Mouse (Mus musculus): ENCODE results near the gene Plcb3. TPM values are rescaled to one million over a fixed set of nuclear protein-coding genes. Genes with fewer than 3 reads are reported as not detected.

Gene Plcb3
- total RNA-seq, 2 experiments from 2014 or later: 9.8 to 10.4 TPM

Small RNA genes lying within 50 kb of the gene (microRNA-seq; reads per million reads assigned to microRNA genes)
- 3.4 to 3.7 reads per million in 2 experiments for gene Mir6990 (ENCODE audit: borderline replicate concordance in 2 of 2)

Other genes starting within 250 kb of the Plcb3 start
- 1 to 10 TPM; 6.7 to 7.2 TPM for gene Rps6ka4, start 135.8 kb downstream of the Plcb3 start, total RNA-seq (2021)
- under 1 TPM; 0.40 to 0.41 TPM for gene Ccdc88b, start 118.3 kb downstream of the Plcb3 start, total RNA-seq (2021)
- 10 to 100 TPM; 28.8 to 32.2 TPM for gene Trmt112, start 66.8 kb downstream of the Plcb3 start, total RNA-seq (2021)
- gene Prdx5, start 66.4 kb downstream of the Plcb3 start, total RNA-seq (2021): 100 to 1,000 TPM; 212 to 215 TPM
- gene Esrra, start 54.7 kb downstream of the Plcb3 start, total RNA-seq (2021): 10 to 100 TPM; 86.8 to 89.5 TPM
- not detected for gene Catsperz, start 51.1 kb downstream of the Plcb3 start, total RNA-seq (2021)
- not detected for gene Kcnk4, start 42.0 kb downstream of the Plcb3 start, total RNA-seq (2021)
- gene Bad, start 34.6 kb downstream of the Plcb3 start, total RNA-seq (2021): 10 to 100 TPM; 11.5 to 14.3 TPM
- gene Gpr137, start 34.0 kb downstream of the Plcb3 start, total RNA-seq (2021): 10 to 100 TPM in 1 of 2 experiments, 1 to 10 TPM in 1; 9.5 to 10.9 TPM
- 100 to 1,000 TPM; 113 to 131 TPM for gene Ppp1r14b, start 1.5 kb downstream of the Plcb3 start, total RNA-seq (2021)
- gene Fkbp2, start 4.0 kb upstream of the Plcb3 start, total RNA-seq (2021): 10 to 100 TPM in 1 of 2 experiments, 1 to 10 TPM in 1; 7.9 to 12.4 TPM
- gene Vegfb, start 11.2 kb upstream of the Plcb3 start, total RNA-seq (2021): 100 to 1,000 TPM; 143 to 156 TPM
- 10 to 100 TPM; 31.3 to 32.9 TPM for gene Dnajc4, start 16.1 kb upstream of the Plcb3 start, total RNA-seq (2021)
- 10 to 100 TPM; 15.6 to 17.2 TPM for gene Nudt22, start 19.6 kb upstream of the Plcb3 start, total RNA-seq (2021)
- gene Trpt1, start 19.7 kb upstream of the Plcb3 start, total RNA-seq (2021): 10 to 100 TPM; 21.5 to 24.5 TPM
- 1 to 10 TPM in 1 of 2 experiments, under 1 TPM in 1; 0.84 to 1.2 TPM for gene Fermt3, start 43.0 kb upstream of the Plcb3 start, total RNA-seq (2021)
- 10 to 100 TPM; 86.5 to 95.6 TPM for gene Stip1, start 63.5 kb upstream of the Plcb3 start, total RNA-seq (2021)
- gene Macrod1, start 80.3 kb upstream of the Plcb3 start, total RNA-seq (2021): 100 to 1,000 TPM; 227 to 252 TPM
- gene Flrt1, start 129.3 kb upstream of the Plcb3 start, total RNA-seq (2021): under 1 TPM; 0.31 to 0.35 TPM
- gene Otub1, start 229.8 kb upstream of the Plcb3 start, total RNA-seq (2021): 10 to 100 TPM; 48.4 to 48.5 TPM
- gene Cox8a, start 241.1 kb upstream of the Plcb3 start, total RNA-seq (2021): 100 to 1,000 TPM; 101 to 120 TPM

All from gastrocnemius, postnatal 25 days (tissue).